ENCODE assay signal across 24 mouse cellular contexts in the genomic region with DNA sequence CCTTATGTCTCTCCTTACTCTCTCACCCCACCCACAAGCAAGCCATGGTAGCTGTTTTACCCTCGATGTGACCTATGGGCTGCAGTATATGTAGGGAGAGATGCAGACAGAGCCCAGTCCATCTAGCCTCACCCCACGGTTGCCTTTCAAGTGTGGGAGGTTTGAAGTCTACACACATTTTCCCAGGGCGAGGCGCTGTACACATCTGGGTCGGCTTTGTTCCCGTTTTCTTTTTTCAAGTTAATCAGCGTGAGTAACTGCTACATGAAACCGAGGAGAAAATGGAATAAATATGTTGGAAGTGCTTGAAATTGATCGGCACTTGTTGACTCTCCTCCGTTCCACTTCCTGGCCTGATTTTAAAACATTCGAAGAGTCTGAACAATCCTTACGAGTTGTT.
DNase-seq lines count a peak whose midpoint lies in the region; ATAC-seq lines count a peak whose summit lies in the region.
"Had no signal": no experiment of that assay in that cellular context is flagged by ENCODE, and none has a peak within 500 bp of the region (broad histone marks: within the 10 kb centered on the region; RNA-seq: fewer than 3 reads in every experiment).

No protein-coding gene starts in this region.

- no peak overlapping the region for H3K4me2 ChIP-seq in midbrain, embryonic 11.5 days
- no peak overlapping the region for H3K4me2 ChIP-seq in midbrain, embryonic 16.5 days (ENCODE audit: low read length)
- H3K4me2 ChIP-seq in embryonic facial prominence, embryonic 11.5 days (ENCODE audit: low read depth, low read length), result no peak overlapping the region
- H3K4me2 ChIP-seq in embryonic facial prominence, embryonic 15.5 days (replicated peaks), result peak overlapping the region; percentile 22; the same call in 1 of the 2 replicates
- H3K4me2 ChIP-seq: forebrain, embryonic 12.5 days; heart, embryonic 15.5 days; limb, embryonic 15.5 days; lung, embryonic 14.5 days; neural tube, embryonic 13.5 days had no signal

- H3K27ac ChIP-seq in midbrain, embryonic 11.5 days (ENCODE audit: low read depth, low read length), result no peak overlapping the region
- no peak overlapping the region for H3K27ac ChIP-seq in midbrain, embryonic 16.5 days (ENCODE audit: low read length)
- H3K27ac ChIP-seq in embryonic facial prominence, embryonic 11.5 days (replicated peaks; ENCODE audit: low read depth, low read length), result no peak overlapping the region
- H3K27ac ChIP-seq in embryonic facial prominence, embryonic 15.5 days (replicated peaks), result no peak overlapping the region
- H3K27ac ChIP-seq: forebrain, embryonic 12.5 days; gastrocnemius, adult 2 months; heart, embryonic 10.5 days; heart, embryonic 15.5 days; limb, embryonic 15.5 days; liver, embryonic 14.5 days; midbrain, embryonic 10.5 days; neural tube, embryonic 13.5 days had no signal

- WGBS in midbrain, embryonic 11.5 days, result 77% methylated on average over 12 of the region's 12 CpGs
- WGBS in midbrain, embryonic 16.5 days, result 82% methylated on average over 12 of the region's 12 CpGs
- WGBS in embryonic facial prominence, embryonic 11.5 days, result 36% methylated on average over 12 of the region's 12 CpGs
- 29% methylated on average over 12 of the region's 12 CpGs for WGBS in embryonic facial prominence, embryonic 15.5 days

- H3K9me3 ChIP-seq in midbrain, embryonic 11.5 days (ENCODE audit: control insufficient read depth, low read length), result no peaks in the 10 kb centered on the region
- H3K9me3 ChIP-seq in midbrain, embryonic 16.5 days (replicated peaks; ENCODE audit: control insufficient read depth, low read length, poor library complexity, severe bottlenecking), result no peaks in the 10 kb centered on the region
- no peaks in the 10 kb centered on the region for H3K9me3 ChIP-seq in embryonic facial prominence, embryonic 11.5 days (replicated peaks; ENCODE audit: control insufficient read depth, low read length)
- no peaks in the 10 kb centered on the region for H3K9me3 ChIP-seq in embryonic facial prominence, embryonic 15.5 days (replicated peaks)
- H3K9me3 ChIP-seq: forebrain, embryonic 12.5 days; heart, embryonic 10.5 days; heart, embryonic 15.5 days; limb, embryonic 15.5 days; midbrain, embryonic 10.5 days; neural tube, embryonic 13.5 days had no signal

- no peaks in the 10 kb centered on the region for H3K36me3 ChIP-seq in midbrain, embryonic 11.5 days (ENCODE audit: control insufficient read depth, insufficient read depth, low read length)
- no peaks in the 10 kb centered on the region for H3K36me3 ChIP-seq in midbrain, embryonic 16.5 days (ENCODE audit: control insufficient read depth, insufficient read depth, low read length)
- no peaks in the 10 kb centered on the region for H3K36me3 ChIP-seq in embryonic facial prominence, embryonic 11.5 days (replicated peaks; ENCODE audit: control insufficient read depth, insufficient read depth, low read depth, low read length)
- no peaks in the 10 kb centered on the region for H3K36me3 ChIP-seq in embryonic facial prominence, embryonic 15.5 days
- H3K36me3 ChIP-seq: forebrain, embryonic 12.5 days; heart, embryonic 10.5 days; heart, embryonic 15.5 days; limb, embryonic 15.5 days; midbrain, embryonic 10.5 days; neural tube, embryonic 13.5 days had no signal

- H3K27me3 ChIP-seq in midbrain, embryonic 11.5 days (ENCODE audit: control insufficient read depth, insufficient read depth, low read length), result no peaks in the 10 kb centered on the region
- H3K27me3 ChIP-seq in midbrain, embryonic 16.5 days (ENCODE audit: control insufficient read depth, insufficient read depth, low read depth, low read length), result no peaks in the 10 kb centered on the region
- H3K27me3 ChIP-seq in embryonic facial prominence, embryonic 11.5 days (ENCODE audit: control insufficient read depth, insufficient read depth, low read length), result no peaks in the 10 kb centered on the region
- no peaks in the 10 kb centered on the region for H3K27me3 ChIP-seq in embryonic facial prominence, embryonic 15.5 days
- H3K27me3 ChIP-seq: forebrain, embryonic 12.5 days; heart, embryonic 15.5 days; neural tube, embryonic 13.5 days had no signal

- DNase-seq in midbrain, embryonic 11.5 days (ENCODE audit: low spot score, missing footprints), result peak; percentile 51
- DNase-seq in embryonic facial prominence, embryonic 11.5 days (ENCODE audit: low spot score), result peak; percentile 82
- DNase-seq in liver, result no peak
- DNase-seq: B cell, adult 2 months; cerebellum, adult 2 months; cerebellum, postnatal 14 days; gastrocnemius, adult 2 months; kidney, adult 18-20 months; kidney, postnatal 4 days; lung, embryonic 14.5 days; lung, postnatal 14 days; right cerebral cortex, postnatal 4 days had no signal

- no peak for ATAC-seq in midbrain, embryonic 11.5 days (ENCODE audit: low FRiP score)
- no peak for ATAC-seq in midbrain, embryonic 16.5 days
- ATAC-seq in embryonic facial prominence, embryonic 11.5 days (replicated peaks; ENCODE audit: insufficient number of reproducible peaks, low FRiP score, low TSS enrichment, low read depth), result 0 out of 2 replicates have a peak, but pooled peaks have one; percentile 79
- no peak for ATAC-seq in embryonic facial prominence, embryonic 15.5 days (ENCODE audit: insufficient number of reproducible peaks, low FRiP score, low TSS enrichment, low read depth)
- no peak for ATAC-seq in monocyte, adult 5-6 weeks (replicated peaks; ENCODE audit: insufficient number of reproducible peaks, low FRiP score, low TSS enrichment, poor library complexity, severe bottlenecking)
- ATAC-seq: hindbrain, embryonic 16.5 days had no signal

- no peak overlapping the region for H3K9ac ChIP-seq in midbrain, embryonic 11.5 days (ENCODE audit: low read length)
- H3K9ac ChIP-seq in midbrain, embryonic 16.5 days (ENCODE audit: low read depth, low read length), result no peak overlapping the region
- no peak overlapping the region for H3K9ac ChIP-seq in embryonic facial prominence, embryonic 11.5 days (replicated peaks; ENCODE audit: low read length)
- H3K9ac ChIP-seq in embryonic facial prominence, embryonic 15.5 days, result no peak overlapping the region
- H3K9ac ChIP-seq: forebrain, embryonic 12.5 days; heart, embryonic 15.5 days; limb, embryonic 15.5 days; liver, embryonic 14.5 days; lung, embryonic 14.5 days; neural tube, embryonic 13.5 days had no signal

- no peaks in the 10 kb centered on the region for H3K4me1 ChIP-seq in midbrain, embryonic 11.5 days (ENCODE audit: control insufficient read depth, insufficient read depth, low read length)
- no peaks in the 10 kb centered on the region for H3K4me1 ChIP-seq in midbrain, embryonic 16.5 days (ENCODE audit: control insufficient read depth, insufficient read depth, low read length)
- peaks cover 4% of the 10 kb centered on the region; the same call in 1 of the 2 replicates for H3K4me1 ChIP-seq in embryonic facial prominence, embryonic 11.5 days (ENCODE audit: control insufficient read depth, insufficient read depth, low read length)
- peaks cover 8% of the 10 kb centered on the region; the same call in 1 of the 2 replicates for H3K4me1 ChIP-seq in embryonic facial prominence, embryonic 15.5 days
- H3K4me1 ChIP-seq: forebrain, embryonic 12.5 days; neural tube, embryonic 13.5 days had no signal

- no peak overlapping the region for H3K4me3 ChIP-seq in midbrain, embryonic 11.5 days (ENCODE audit: low read depth, low read length)
- H3K4me3 ChIP-seq in midbrain, embryonic 16.5 days (ENCODE audit: low read depth, low read length), result no peak overlapping the region
- H3K4me3 ChIP-seq in embryonic facial prominence, embryonic 11.5 days (ENCODE audit: low read depth, low read length), result no peak overlapping the region
- no peak overlapping the region for H3K4me3 ChIP-seq in embryonic facial prominence, embryonic 15.5 days (replicated peaks)
- H3K4me3 ChIP-seq: erythroblast, embryonic 14.5 days; forebrain, embryonic 12.5 days; gastrocnemius, adult 2 months; heart, embryonic 10.5 days; heart, embryonic 15.5 days; limb, embryonic 15.5 days; midbrain, embryonic 10.5 days; neural tube, embryonic 13.5 days had no signal
